Mouse (Mus musculus) kidney, embryonic 14.5 days (tissue): ENCODE measurements around the gene Tmem132b. TPM values are rescaled to one million over a fixed set of nuclear protein-coding genes. Genes with fewer than 3 reads are reported as not detected.

Source experiments
- ATAC-seq: fragments of 200-750 bp; cut with Nextera tagmentation; 2 replicates; pipeline ENCODE4 v1.8.0; 2017; ENCODE audit warnings: moderate number of reproducible peaks, mild to moderate bottlenecking, moderate TSS enrichment, moderate library complexity; ENCODE audit not compliant: low FRiP score, low TSS enrichment
- H3K27ac ChIP-seq: fragments of 300-500 bp; sonication (generic); 2 replicates; pipeline ENCODE4 v1.5.1; 2014; ENCODE audit warnings: low read depth, mild to moderate bottlenecking, low read length, moderate library complexity, mixed read lengths
- H3K27me3 ChIP-seq: fragments of 300-500 bp; sonication (generic); 2 replicates; pipeline ENCODE4 v1.6.1; 2014; ENCODE audit warnings: mild to moderate bottlenecking, low read length; ENCODE audit not compliant: control insufficient read depth, insufficient read depth
- H3K36me3 ChIP-seq: fragments of 300-500 bp; sonication (generic); 2 replicates; pipeline ENCODE4 v1.6.1; 2014; ENCODE audit warnings: low read length, mixed read lengths; ENCODE audit not compliant: control insufficient read depth, insufficient read depth
- H3K4me1 ChIP-seq: fragments of 300-500 bp; sonication (generic); 2 replicates; pipeline ENCODE4 v1.6.1; 2014; ENCODE audit warnings: low read length, mixed read lengths; ENCODE audit not compliant: control insufficient read depth, insufficient read depth
- H3K4me2 ChIP-seq: fragments of 300-500 bp; sonication (generic); replicated peaks from 2 replicates; pipeline ENCODE4 v1.6.1; 2014; ENCODE audit warnings: low read depth, mild to moderate bottlenecking, low read length
- H3K4me3 ChIP-seq: fragments of 300-500 bp; sonication (generic); 2 replicates; pipeline ENCODE4 v1.5.1; 2014; ENCODE audit warnings: mild to moderate bottlenecking, low read length
- H3K9ac ChIP-seq: fragments of 300-500 bp; sonication (generic); 2 replicates; pipeline ENCODE4 v1.6.1; 2014; ENCODE audit warnings: low read depth, mild to moderate bottlenecking, low read length, moderate library complexity
- H3K9me3 ChIP-seq: fragments of 300-500 bp; sonication (generic); 2 replicates; pipeline ENCODE4 v1.6.1; 2016; ENCODE audit warnings: low read length; ENCODE audit not compliant: control insufficient read depth
- WGBS: fragments of 180-500 bp; shearing (Covaris S2); extraction: QIAGEN DNeasy Blood & Tissue Kit; methylation state at CpG from one replicate; pipeline ENCODE4 v1.1.7; 2014; 5-methylcytosine and 5-hydroxymethylcytosine counted together
- polyA plus RNA-seq: library from polyadenylated mRNA; unstranded; fragments of >200 nt; fragmentation: Nextera tagmentation; extraction: Ambion mirVana; gene quantifications from 2 replicates; pipeline ENCODE4 v1.2.1, GENCODE M21; 2014

The Tmem132b gene
- polyA plus RNA-seq, 1 experiment from 2014 or later: 0.46 TPM

DNA sequence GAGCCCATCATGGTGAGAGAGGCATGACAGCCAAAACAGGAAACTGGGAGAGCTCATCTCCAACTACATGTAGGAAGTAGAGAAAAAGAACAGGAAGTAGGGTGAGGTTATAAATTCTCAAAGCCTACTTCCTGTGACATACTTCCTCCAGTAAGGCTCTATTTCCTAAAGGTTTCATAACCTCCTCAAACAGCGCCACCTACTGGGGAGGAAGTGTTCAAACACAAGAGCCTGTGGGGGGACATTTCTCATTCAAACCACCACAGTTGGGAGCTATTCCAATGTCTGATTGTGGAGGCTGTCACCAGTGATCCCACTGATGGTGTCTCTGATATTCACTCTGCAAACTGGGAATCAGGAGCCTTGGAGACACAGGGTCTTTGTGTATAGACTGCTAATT lies 78.4 kb downstream of the Tmem132b start:
- WGBS: 53% methylated on average over 1 of the region's 1 CpGs
- H3K27me3 ChIP-seq: no peaks in the 10 kb centered on the region
- H3K4me1 ChIP-seq: no peaks in the 10 kb centered on the region
- H3K27ac ChIP-seq: no peak overlapping the region
- H3K9me3 ChIP-seq: peaks cover 5% of the 10 kb centered on the region; the same call in 1 of the 2 replicates
- ATAC-seq: no peak
- no peak overlapping the region for H3K4me2 ChIP-seq
- H3K9ac ChIP-seq: no peak overlapping the region
- H3K36me3 ChIP-seq: no peaks in the 10 kb centered on the region
- no peak overlapping the region for H3K4me3 ChIP-seq

DNA sequence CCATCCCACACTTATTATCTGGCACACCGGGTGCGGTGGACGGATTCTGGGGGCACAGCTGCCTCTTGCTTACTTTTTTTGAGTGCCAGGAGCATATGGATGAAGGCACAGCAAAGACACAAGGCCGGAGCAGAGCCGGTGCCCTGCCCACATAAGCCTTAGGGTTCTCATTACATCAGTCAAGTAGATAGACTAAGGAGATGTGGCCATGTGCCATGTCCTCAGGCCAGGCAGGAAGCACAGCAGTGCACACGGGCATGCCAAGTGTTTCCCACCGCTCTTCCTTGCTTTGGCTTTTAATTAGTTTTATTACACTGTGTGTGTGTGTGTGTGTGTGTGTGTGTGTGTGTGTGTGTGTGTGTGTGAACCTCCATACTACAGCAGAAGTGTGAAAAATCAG lies 80.9 kb downstream of the Tmem132b start:
- H3K27me3 ChIP-seq: no peaks in the 10 kb centered on the region
- no peak for ATAC-seq
- H3K36me3 ChIP-seq: no peaks in the 10 kb centered on the region
- H3K4me3 ChIP-seq: no peak overlapping the region
- 91% methylated on average over 7 of the region's 7 CpGs for WGBS
- no peak overlapping the region for H3K27ac ChIP-seq
- H3K9me3 ChIP-seq: peaks cover 15% of the 10 kb centered on the region
- H3K9ac ChIP-seq: no peak overlapping the region
- H3K4me1 ChIP-seq: no peaks in the 10 kb centered on the region
- H3K4me2 ChIP-seq: no peak overlapping the region

- Histone ChIP-seq H3K4me1 (no peaks in the 10 kb centered on the region), H3K36me3 (no peaks in the 10 kb centered on the region), H3K9me3 (peaks cover 15% of the 10 kb centered on the region), H3K4me2 (no peak overlapping the region), H3K9ac (no peak overlapping the region), H3K27me3 (no peaks in the 10 kb centered on the region), H3K27ac (no peak overlapping the region), H3K4me3 (no peak overlapping the region)
- 82% methylated on average over 5 of the region's 5 CpGs for WGBS
- ATAC-seq: no peak
Observed at GRCm38 (mm10) chr5:125613136-125613535, 81.6 kb downstream of the Tmem132b start.

DNA sequence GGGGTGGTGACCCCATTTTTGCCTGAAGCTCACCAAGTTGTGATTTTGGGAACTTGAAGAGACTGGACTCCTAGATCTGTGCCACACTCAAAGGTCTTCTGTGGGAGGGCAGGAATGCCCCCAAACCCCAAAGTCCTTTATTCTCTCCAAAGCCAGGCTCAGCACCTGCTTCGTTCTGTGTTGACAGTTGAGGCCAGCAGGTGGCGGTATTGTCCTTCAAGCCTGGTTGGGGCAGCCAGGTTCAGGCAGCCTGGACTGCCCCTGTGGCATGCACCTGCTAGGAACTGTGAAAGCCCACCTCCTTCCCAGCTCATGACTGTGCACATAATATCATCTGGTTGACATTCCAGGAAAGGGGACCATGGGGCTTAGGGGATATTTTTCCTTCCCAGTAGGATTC lies 82.8 kb downstream of the Tmem132b start:
- Histone ChIP-seq H3K4me2 (no peak overlapping the region), H3K27me3 (no peaks in the 10 kb centered on the region), H3K27ac (no peak overlapping the region), H3K36me3 (no peaks in the 10 kb centered on the region), H3K4me1 (no peaks in the 10 kb centered on the region), H3K4me3 (no peak overlapping the region), H3K9ac (no peak overlapping the region), H3K9me3 (peaks cover 15% of the 10 kb centered on the region)
- 40% methylated on average over 2 of the region's 2 CpGs for WGBS
- ATAC-seq: no peak

- no peak overlapping the region for H3K27ac ChIP-seq
- no peak for ATAC-seq
- WGBS: 96% methylated on average over 1 of the region's 1 CpGs
- peaks cover 11% of the 10 kb centered on the region for H3K9me3 ChIP-seq
- H3K4me2 ChIP-seq: no peak overlapping the region
- H3K27me3 ChIP-seq: no peaks in the 10 kb centered on the region
- no peaks in the 10 kb centered on the region for H3K36me3 ChIP-seq
- H3K4me1 ChIP-seq: no peaks in the 10 kb centered on the region
- no peak overlapping the region for H3K4me3 ChIP-seq
- H3K9ac ChIP-seq: no peak overlapping the region
Observed at GRCm38 (mm10) chr5:125617050-125617449, 85.5 kb downstream of the Tmem132b start.

- no peak for ATAC-seq
- Histone ChIP-seq H3K9ac (no peak overlapping the region), H3K27ac (no peak overlapping the region)
Observed at GRCm38 (mm10) chr5:125627816-125628348, 96.3 kb downstream of the Tmem132b start.

DNA sequence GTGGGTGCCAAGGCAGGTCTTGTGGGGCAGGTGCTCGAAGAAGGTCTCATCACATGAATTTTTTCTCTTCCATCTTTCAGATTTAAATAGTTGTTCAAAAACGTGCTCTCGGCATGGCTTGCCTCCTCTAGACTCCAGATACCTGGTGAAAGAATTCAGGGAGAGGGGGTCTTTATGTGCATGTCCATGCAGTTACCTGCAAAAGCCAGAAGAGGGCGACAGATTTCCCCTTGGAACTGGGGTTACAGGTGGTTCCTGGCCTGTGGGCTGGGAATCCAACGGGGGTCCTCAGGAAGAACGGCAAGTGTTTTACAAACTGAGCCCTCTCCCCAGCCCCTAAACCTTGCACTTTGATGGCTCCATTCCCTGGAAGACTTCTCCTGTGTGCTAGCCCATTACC lies 103.1 kb downstream of the Tmem132b start:
- WGBS: 77% methylated on average over 6 of the region's 6 CpGs

More at GRCm38 (mm10) chr5:125627816-125628348, 96.3 kb downstream of the Tmem132b start:
- no peaks in the 10 kb centered on the region for H3K9me3 ChIP-seq
- H3K36me3 ChIP-seq: no peaks in the 10 kb centered on the region
- no peak overlapping the region for H3K4me3 ChIP-seq
- H3K4me2 ChIP-seq: no peak overlapping the region
- no peaks in the 10 kb centered on the region for H3K27me3 ChIP-seq
- H3K4me1 ChIP-seq: no peaks in the 10 kb centered on the region
- WGBS: 89% methylated on average over 9 of the region's 9 CpGs

DNA sequence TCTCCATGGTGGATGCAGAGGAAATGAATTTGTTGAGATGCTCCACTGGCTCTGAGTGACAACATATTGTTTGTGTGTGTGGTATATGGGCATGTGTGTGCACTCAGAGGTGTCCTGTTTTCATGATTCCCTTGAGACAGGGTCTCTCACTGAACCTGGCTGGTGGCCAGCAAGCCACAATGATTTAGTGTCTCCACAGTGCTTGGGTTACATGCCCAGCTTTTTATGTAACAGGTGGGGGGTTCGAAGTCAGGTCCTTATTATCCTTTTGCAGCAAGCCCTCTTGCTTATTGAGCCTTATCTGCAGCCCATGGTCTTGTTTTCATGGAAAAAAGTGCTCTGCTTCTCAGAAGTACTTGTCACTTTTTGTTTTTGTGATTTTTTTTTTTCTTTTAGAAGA lies 109.4 kb downstream of the Tmem132b start:
- H3K36me3 ChIP-seq: no peaks in the 10 kb centered on the region
- no peak overlapping the region for H3K4me2 ChIP-seq
- H3K9me3 ChIP-seq: no peaks in the 10 kb centered on the region
- no peak overlapping the region for H3K9ac ChIP-seq
- H3K4me3 ChIP-seq: no peak overlapping the region
- ATAC-seq: no peak
- H3K27me3 ChIP-seq: no peaks in the 10 kb centered on the region
- WGBS: 65% methylated on average over 1 of the region's 1 CpGs
- H3K27ac ChIP-seq: no peak overlapping the region
- H3K4me1 ChIP-seq: no peaks in the 10 kb centered on the region

More for the DNA sequence above, 103.1 kb downstream of the Tmem132b start:
- Histone ChIP-seq H3K9ac (no peak overlapping the region), H3K27me3 (no peaks in the 10 kb centered on the region), H3K4me1 (no peaks in the 10 kb centered on the region), H3K9me3 (no peaks in the 10 kb centered on the region), H3K27ac (no peak overlapping the region), H3K4me2 (no peak overlapping the region), H3K4me3 (no peak overlapping the region), H3K36me3 (no peaks in the 10 kb centered on the region)
- no peak for ATAC-seq

GRCm38 (mm10) chr5:125641531-125642147 lies 110.1 kb downstream of the Tmem132b start:
- H3K9me3 ChIP-seq: no peaks in the 10 kb centered on the region
- ATAC-seq: no peak
- no peaks in the 10 kb centered on the region for H3K27me3 ChIP-seq
- H3K4me1 ChIP-seq: no peaks in the 10 kb centered on the region
- no peak overlapping the region for H3K9ac ChIP-seq
- H3K4me3 ChIP-seq: no peak overlapping the region
- no peak overlapping the region for H3K27ac ChIP-seq
- 64% methylated on average over 18 of the region's 18 CpGs for WGBS
- H3K36me3 ChIP-seq: no peaks in the 10 kb centered on the region
- no peak overlapping the region for H3K4me2 ChIP-seq
